Mouse (Mus musculus) heart, adult 9 months (tissue): Measurements from ENCODE around the gene C2cd5.

ENCODE experiments used
- DNase-seq, 2 experiments: peaks; one replicate each; pipeline ENCODE4 v3.0.0; 2022; ENCODE audit warnings: low spot score in 2 of 2

The C2cd5 gene

DNA sequence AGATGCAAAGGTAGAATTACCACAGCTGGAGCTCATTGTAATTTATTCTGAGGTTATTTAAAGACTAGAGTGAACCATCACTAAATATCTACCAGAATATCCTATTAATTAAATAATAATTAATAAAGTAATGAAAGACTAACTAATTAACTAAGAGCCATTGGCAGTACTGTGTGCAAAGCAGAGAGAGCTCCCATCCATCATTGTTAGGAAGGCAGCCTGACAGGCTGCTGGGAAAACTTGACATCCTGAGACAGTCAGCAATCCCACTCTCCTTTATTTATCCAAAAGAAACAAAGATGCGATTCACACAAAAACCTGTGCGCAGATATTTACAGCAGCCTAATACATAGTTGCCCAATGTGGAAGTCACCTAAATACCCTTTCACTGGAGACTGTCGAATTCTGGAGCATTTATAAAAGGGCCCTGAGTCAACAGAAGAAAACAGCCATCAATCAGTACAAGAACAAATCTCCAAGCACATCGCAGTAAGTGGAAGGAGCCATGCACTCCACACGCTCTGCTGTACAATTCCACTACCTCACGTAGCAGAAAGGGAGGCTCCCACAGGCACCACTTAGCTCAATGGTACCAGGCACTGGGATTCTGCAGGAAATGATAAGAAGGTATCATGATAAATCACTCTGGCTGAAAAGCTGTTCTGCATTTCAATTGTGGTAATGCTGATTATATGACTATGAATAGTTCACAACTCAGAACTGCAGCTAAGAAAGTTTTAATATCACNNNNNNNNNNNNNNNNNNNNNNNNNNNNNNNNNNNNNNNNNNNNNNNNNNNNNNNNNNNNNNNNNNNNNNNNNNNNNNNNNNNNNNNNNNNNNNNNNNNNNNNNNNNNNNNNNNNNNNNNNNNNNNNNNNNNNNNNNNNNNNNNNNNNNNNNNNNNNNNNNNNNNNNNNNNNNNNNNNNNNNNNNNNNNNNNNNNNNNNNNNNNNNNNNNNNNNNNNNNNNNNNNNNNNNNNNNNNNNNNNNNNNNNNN lies 120.0 kb downstream of the C2cd5 start:
- DNase-seq = no peak

DNA sequence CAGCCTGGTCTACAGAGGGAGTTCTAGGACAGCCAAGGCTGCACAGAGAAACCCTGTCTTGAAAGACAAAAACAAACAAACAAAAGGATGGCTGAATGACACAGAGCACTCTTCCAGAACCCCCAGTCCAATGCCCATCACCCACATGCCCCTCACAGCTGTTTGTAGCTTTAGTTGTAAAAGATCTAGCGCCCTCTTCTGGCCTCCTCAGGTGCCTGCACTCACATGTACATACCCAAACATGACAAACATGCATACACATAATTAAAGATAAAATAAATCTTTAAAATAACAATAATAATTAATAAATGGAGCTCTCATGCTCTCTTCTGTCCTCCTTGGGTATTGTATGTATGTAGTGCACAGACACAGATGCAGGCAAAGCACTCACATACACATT lies 122.7 kb downstream of the C2cd5 start:
- DNase-seq = no peak

DNA sequence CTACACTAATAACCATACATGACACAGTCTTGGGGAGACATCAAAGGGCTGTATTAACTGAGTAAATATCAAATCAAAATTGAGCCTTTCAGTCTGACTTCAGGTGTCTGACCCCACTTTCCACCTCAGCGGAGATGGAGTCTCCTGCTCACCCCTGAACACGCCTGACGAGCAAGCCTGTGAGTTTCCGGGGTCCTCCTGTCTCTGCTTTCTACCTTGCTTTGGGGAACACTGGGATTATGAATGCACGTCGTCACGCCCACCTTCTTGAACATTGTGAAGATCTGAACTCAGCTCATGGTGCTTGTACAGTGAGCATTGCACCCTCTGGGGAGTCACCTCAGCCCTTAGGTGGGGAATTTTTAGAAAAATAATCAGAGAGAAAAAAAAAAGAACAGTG lies 126.7 kb downstream of the C2cd5 start:
- no peak for DNase-seq

DNA sequence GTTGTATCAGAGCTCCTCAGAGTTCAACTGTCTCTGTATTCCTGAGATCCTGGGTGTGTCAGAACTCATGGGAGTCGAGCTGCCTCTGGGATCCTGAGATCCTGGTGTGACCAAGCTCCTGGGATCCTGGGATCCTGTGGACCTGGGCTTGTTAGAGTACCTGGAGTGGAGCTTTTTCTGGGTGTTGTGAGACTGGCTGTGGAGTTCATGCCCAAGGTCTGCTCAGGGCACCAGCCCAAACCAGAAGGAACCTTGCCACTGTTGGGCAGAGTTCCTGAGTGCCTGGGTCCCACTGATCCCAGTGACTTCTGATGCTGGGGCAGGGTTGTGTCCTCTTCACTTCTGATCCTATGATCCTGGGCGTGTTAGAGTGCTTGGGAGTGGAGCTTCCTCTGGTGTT lies 127.7 kb downstream of the C2cd5 start:
- no peak for DNase-seq

DNA sequence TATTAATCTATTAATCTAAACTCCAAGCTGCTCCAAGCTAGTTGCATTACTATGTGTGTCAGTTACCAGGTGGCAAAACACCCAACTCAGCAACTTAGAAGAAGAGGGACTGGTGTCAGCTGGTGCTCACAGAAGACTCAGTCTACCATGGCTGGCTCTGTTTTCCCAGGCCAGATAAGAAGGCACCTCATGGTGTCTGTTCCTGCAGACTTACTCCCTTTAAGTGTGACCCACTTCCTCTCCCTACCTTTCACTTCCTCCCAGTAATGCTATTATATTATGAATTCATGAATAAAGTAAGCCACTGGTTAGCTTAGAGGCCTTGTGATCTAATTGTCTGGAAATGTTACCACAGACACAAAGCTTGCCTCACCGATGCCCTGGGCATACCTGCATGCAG lies 132.5 kb downstream of the C2cd5 start:
- no peak for DNase-seq

DNA sequence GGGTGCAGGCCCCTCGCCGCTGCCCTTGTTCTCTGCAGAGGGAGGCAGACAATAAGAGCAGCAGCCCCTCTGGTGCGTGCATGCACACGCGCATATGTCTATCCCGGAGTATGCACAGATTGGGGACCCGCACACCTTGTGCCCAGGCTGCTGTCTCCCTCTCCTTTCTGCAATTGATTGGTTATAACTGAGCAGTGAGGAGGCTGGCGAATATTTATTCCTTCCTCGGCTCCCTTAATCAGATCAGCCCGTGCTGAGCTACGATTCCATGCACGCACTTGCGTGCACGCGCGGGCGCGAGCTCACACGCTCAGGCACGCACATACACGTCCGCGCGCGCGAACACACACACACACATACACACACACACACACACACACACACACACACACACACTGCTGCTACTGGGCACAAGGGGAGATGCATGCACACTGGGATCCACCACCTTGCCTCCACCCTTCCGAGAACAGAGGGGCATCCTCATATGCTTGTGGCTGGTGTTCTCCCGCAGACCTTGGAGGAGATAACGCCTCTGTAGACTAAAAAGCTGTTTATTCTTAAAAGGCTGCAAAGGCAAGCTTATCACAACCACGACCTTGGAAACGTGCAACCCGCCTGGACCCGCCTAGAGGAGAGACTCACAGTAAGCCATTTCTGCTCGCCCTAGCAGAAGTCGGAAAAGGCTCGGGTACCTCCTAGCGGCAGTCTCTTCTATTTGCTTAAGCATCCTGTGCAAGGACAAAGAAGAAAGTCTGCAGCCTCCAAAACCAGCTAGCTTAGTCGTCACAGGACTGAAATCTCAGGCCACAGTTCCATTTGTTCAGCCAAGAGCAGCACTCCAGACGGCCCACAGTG lies 135.2 kb downstream of the C2cd5 start:
- DNase-seq = peak in 1 of 2 experiments; percentile 31

DNA sequence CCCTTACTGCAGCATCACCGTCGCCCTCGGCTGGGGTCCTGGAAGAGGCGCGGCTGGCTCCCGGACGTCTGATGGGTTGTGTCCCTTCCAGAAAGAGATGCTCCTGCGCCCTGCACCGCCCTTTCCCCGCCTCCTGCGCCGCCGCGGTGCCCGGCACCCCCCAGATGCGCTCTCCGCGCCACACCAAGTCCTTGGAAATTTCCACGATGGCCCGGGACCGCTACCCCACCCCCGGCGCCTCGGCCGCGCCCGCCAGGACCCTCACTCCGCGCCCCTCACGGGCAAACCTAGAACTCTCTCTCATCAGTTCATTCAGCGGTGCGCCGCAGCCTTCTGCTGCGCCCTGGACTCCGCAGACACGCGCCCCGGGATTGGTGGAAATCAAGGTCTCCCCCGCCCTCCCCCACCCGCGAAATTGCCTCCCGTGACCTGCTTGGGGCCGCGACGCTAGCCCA lies 135.8 kb downstream of the C2cd5 start, which contains the start of gene St8sia1:
TSS of gene St8sia1 (minus strand) at position 377 of the 455 bp plus-strand sequence.
- no peak for DNase-seq

DNA sequence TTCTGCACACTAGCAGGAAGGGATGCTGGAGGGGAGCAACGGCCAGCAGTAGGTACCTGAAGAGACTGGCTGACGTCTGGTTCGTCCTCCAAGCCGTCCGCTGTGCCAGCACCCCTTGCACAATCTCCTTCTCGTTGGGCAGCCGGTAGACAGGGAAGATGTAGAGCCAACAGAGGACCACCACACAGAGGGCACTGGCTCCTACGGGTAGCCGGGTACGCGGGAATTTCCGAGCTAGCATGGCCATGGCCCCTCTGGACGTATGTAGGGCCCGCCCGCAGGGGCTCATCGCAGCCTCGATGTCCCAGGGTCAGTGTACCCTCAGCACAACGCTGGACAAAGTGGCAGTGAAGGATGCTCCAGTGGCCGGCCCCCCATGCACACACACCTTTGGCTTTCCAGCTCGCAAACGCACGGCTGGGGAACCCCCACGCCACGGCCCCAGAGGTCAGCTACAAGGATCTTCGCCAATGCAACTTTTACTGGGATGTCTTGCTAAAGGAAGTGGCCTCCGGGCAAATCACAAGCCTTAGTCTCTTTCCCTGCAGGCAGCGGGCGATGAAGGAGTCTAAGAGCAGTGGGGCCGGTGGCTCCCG lies 136.4 kb downstream of the C2cd5 start:
- no peak for DNase-seq

DNA sequence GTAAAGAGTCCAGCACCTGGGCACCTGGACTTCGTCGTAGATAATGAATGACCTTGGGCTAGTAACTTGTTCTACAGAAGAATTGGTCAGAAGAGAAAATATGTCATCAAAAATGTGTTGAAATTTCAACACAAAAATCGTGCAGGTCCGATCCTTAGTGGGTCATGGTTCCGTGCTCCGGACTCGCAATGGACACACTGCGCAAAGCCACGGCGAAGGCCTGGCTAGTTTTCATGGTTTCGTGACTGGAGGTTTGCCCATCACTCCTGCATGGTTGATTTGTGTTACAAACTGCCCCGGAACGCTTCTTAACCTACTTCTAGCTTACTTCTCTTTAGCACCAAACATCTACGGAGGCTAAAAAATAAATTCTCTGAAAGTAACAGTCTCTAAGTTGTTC lies 137.1 kb downstream of the C2cd5 start:
- no peak for DNase-seq

DNA sequence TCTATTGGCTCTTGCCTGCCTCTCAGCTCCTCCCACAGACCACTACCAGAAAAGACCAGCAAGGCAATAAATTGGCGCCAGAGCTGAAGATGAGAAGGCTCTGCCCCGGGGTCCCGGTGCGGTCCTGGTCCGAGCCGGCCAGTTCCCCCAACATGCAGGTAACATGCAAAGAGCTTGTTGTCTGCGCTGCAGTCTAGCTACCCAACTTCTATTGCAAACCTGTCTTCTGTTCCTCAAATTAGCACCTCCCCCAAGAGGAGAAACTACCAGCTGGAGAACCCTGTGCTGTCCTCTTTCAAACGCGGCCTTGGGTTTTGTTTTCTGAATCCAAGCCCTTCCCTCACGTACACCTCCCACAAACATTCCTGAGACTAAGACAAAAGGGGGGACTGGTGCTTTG lies 137.5 kb downstream of the C2cd5 start:
- DNase-seq = no peak

DNA sequence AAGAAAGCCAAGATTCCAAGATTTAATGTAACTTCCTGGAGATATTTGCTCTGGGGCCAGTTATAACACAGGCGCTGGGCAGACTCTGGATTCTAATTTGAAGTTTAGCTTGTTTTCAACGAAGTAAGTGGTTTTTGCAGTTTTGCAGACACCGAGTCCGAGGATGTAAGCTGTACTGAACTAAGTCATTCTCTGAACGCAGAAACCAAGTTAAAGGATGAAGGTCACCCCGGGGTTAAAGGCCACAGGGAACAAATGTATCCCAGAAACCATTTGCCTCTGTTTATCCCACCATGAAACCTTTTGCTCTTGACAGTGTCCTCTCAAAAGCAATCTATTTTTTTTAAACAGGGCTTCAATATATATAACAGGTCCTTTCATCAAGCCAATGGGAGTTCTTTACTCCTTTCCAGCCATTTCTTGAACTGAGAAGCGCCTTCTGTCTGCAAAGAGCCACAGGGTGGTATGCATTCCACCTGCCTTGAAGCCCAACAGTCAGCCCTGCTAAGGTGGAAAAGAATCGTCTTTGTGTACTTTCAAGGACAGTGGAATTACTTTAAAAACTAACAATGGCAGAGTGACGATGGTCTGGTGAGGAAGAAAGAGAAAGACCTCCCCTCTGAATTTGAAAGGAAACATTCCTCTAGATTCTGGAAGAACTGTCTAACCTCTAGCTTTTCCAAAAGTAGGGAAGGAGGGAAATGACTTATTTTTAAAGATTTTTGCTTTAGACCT lies 138.1 kb downstream of the C2cd5 start:
- DNase-seq = no peak
